Mouse (Mus musculus) urinary bladder, postnatal 25 days (tissue): Measurements from ENCODE around the gene Fyco1.

ENCODE experiments used
- DNase-seq: peaks from one replicate; pipeline ENCODE4 v3.0.0; 2022; ENCODE audit warnings: low spot score

Gene Fyco1

GRCm38 (mm10) chr9:123851713-123852448, at the start of gene Fyco1:
Fyco1 (minus strand) TSS chr9:123851899.
- DNase-seq = peak; percentile 81

DNA sequence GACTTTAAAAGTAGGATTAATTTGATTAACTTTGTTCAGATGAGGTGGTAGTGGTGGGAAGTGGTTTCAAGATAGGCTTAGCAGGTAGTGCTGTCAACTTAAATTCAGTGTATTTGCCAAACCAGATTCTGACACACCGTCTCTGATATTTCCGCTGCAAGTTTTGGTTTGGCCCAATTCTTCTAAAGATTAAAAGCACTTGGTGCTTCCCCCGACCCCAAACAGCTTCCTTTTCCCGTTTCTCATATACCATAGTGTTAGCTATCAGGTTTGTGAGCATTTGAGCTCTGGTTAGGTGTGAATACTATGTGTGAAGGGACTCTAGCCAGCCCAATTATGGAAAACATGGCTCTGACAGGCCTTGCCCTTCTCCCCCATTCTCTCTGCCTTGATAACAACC, 20.4 kb upstream of the Fyco1 start:
- no peak for DNase-seq

DNA sequence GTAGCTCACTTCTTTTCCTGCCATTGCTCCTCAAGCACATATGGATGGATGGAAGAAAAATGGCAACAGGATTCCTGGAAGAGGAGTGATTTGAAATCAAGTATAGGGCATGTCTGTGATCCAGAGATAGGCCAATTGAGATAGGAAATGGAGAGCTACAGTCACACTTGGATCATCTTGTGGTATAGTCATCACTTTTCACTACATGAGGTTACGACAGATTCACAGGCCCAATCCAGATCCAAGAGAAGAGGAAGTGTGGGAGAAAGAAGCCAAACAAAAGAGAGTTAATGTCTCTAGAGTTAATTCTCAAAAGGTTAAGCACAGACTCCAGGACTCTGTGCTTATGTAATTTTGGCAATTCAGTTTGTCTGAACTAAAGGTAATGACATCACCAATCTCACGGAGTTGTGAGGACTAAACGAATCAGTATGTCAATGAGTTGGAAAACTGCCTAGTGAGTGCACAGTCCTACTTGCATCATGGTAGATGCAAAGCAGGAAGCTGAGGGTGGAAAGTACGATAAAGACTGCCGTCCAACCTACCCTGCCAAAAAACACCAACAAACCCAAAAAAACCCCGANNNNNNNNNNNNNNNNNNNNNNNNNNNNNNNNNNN, 17.6 kb upstream of the Fyco1 start:
- no peak for DNase-seq

DNA sequence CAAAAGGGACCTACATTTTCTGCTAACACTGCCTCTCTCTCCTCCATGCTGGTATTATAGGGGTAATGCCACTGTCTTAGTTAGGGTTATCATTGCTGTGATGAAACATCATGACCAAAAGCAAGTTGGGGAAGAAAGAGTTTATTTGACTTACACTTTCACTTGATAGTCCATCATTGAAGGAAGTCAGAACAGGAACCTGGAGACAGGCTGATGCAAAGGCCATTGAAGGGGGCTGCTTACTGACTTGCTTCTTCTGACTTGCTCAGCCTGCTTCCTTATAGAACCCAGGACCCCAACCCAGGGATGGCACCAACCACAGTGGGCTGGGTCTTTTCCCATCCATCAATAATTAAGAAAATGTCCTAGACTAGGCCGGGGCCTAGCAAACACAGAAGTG, 11.9 kb upstream of the Fyco1 start:
- no peak for DNase-seq

DNA sequence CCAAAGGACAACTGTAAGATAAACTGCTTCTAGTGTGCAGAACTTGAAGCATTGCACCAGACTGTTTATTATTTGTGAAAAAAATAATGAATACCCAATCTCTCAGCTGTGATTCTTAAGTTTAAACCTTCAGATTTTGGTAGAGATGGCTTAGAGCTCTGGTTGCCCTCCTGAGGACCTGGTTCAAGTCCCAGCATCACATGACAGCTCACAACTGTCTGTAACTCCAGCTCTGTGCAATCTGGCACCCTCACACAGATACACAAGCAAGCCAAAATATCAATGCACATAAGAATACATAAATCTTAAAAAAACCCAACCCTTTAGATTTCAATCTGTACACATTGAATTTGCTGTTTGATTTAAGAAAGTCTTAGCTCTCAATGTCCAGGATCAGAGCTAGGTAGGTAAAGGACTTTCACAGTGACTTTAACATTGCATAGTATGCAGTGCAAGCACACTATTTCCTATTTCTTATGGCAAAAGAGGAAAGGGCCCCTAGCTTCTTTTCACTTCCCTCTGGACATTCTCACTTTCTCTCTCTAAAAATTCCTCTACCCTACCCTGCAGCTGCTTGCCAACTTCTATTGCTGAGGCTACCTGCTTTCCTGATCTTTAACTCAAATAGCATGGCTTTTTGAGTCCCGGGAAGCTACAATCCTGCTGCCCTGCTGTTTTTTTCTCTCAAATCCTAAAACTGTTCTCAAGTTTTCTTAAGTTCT, 11.4 kb upstream of the Fyco1 start:
- DNase-seq = no peak

DNA sequence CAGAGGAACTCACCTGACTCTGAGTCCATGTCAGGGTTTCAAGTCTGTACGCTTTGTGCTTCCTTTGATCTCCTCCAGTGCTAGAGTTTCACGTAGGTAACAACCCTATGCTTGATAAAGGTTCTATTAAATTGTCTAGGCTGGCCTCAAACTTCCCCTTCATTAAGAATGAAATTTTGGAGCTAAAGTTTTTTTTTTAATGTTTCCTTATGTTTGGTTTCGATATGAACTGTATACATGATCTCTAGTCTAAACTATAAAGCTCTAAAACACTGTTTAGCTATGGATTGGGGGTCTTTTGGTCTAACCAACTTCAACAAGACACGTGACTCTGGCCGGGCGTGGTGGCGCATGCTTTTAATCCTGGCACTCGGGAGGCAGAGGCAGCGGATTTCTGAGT, 10.2 kb upstream of the Fyco1 start, which contains the start of gene Xcr1:
Gene Xcr1, minus strand, starts transcription at position 101 of the 400 bp plus-strand sequence.
- DNase-seq = no peak

GRCm38 (mm10) chr9:123856836-123857235, 5.1 kb upstream of the Fyco1 start:
- DNase-seq = no peak

GRCm38 (mm10) chr9:123852449-123853390, 1.0 kb upstream of the Fyco1 start:
- no peak for DNase-seq

DNA sequence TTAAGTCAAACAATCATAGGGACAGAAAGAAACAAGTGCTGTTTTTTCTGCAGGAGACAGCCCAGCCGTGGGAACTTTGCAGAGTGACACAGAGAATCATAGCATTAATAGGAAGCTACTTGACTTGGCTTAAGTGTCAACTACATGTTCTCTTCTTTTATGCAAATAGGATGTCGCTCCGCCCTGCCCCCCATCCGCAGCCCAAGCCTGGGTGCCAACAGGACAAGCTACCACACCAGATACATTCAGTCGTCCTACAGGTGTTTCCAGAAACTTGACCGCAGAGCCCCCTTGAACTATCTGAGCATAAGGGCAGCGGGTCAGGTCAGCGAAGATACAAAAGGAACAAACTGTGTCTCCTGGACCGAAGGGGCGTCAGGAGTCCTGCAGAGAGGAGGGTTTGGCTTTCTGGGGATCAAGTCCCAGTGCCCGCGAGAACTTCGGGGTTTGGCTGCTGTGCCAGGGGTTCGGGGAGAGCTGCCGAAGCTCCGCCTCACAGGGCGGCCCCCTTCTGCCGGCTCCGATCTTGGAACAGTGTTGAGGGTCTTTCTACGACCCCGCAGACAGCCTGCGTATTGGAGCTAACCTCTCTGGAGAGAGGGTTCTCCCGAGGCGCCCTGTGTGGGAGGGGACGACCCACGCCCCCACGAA, 512 bp downstream of the Fyco1 start:
- peak; percentile 39 for DNase-seq

GRCm38 (mm10) chr9:123850705-123851061, 1.0 kb downstream of the Fyco1 start:
- no peak for DNase-seq

- DNase-seq = no peak
These were observed 1.6 kb downstream of the Fyco1 start for GRCm38 (mm10) chr9:123849976-123850695.

GRCm38 (mm10) chr9:123846490-123846889, 5.2 kb downstream of the Fyco1 start:
- DNase-seq = no peak

GRCm38 (mm10) chr9:123845120-123845519, 6.6 kb downstream of the Fyco1 start:
- DNase-seq = no peak

- DNase-seq = no peak
These were observed 7.2 kb downstream of the Fyco1 start for GRCm38 (mm10) chr9:123844468-123844867.

GRCm38 (mm10) chr9:123840243-123840642, 11.5 kb downstream of the Fyco1 start:
- no peak for DNase-seq

GRCm38 (mm10) chr9:123835851-123836250, 15.8 kb downstream of the Fyco1 start:
- no peak for DNase-seq

DNA sequence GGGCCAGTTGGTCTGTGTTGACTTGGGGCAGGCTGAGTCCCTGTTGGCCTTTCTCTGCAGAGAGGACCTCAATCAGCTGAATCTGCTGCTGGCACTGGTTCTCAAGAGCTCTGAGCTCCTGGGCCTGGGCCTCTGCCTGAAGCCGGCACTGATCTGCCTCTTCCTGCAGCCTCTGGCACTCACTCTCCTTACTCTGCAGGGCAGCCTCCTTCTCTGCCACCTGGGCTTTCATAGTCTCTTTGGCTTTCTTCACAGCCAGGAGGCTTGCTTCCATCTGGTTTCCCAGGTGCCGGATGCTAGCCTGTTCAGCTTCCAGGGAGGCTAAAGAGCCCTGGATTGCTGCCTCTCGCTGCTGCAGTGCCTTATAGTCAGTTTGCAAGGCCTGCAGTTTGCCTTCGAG, 22.8 kb downstream of the Fyco1 start:
- DNase-seq = no peak

- no peak for DNase-seq
These were observed 25.1 kb downstream of the Fyco1 start for GRCm38 (mm10) chr9:123826631-123827030.

DNA sequence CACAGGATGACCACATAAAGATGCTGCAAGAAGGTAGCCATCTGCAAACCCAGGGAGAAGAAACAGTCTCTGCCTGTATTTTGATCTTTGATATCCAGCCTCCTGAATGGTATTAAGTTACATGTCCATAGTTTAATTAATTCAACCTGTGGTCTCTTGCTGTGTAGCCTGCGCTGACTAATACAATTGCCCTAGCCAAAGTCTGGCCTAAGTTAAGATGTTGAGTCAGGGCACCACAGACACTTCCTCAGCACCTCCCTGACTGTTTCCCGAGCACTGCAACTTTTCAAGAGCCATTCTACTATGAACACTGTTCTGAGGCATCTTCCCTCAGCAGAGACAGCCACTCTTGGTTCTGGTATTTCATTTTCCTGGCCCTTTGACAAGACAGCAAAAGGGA, 33.1 kb downstream of the Fyco1 start:
- no peak for DNase-seq

- no peak for DNase-seq
These were observed 35.7 kb downstream of the Fyco1 start for GRCm38 (mm10) chr9:123815996-123816395.

DNA sequence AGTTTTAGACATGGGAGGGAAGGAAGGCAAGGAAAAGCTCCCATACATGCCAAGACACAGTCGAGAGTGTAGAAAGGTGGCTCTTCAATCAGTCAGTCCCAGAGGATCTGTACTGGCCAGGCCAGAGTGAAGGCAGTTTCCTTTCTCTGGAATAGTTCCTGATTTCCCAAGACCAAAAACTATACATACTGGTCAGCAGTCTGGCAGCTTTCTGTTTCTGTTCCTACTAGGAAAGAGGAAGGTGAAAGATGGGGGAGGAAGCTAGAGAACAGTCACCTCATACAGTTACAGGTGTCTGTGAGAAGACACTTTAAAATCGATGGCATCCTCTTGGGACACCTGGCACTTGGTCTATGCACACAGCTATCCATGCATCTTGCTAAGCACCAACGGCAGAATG, 36.3 kb downstream of the Fyco1 start:
- no peak for DNase-seq
